Mouse (Mus musculus) heart, adult 9 months (tissue): ENCODE measurements around the gene Guca1a.
"Not testable (repeated sequence)": the region's sequence is repeated elsewhere in the genome, so short reads cannot be mapped to it uniquely, and the experiment has no call there.

Experiments used
- DNase-seq, 2 experiments: peaks; one replicate each; pipeline ENCODE4 v3.0.0; 2022; ENCODE audit warnings: low spot score in 2 of 2

Guca1a gene

GRCm38 (mm10) chr17:47420195-47420594, 19.8 kb upstream of the Guca1a start:
- no peak for DNase-seq

GRCm38 (mm10) chr17:47409897-47410861, 9.8 kb upstream of the Guca1a start:
- not testable (repeated sequence) for DNase-seq

DNA sequence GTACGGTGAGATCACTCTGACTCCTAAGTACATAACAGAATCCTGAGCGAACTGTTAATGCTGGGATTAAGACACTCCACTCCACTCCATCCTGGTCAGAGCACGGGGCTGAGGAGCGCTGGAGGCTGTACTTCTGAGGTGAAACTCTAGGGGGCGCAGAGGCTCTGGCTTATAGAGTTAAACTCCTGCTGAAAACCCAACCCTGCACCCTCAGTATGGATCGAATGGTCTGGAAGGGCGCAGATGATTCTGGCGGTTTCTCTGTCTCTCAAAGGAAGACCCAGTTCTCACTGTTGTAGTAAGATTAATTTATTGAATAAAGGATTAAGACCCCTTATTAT, 8.1 kb upstream of the Guca1a start:
- DNase-seq = peak in 1 of 2 experiments; percentile 10

GRCm38 (mm10) chr17:47407717-47408557, 7.6 kb upstream of the Guca1a start:
- DNase-seq = no peak

- DNase-seq = no peak
Observed at GRCm38 (mm10) chr17:47399091-47399490, 1.3 kb downstream of the Guca1a start.

GRCm38 (mm10) chr17:47395376-47395913, 4.9 kb downstream of the Guca1a start:
- peak; percentile 26 to 33 for DNase-seq

- DNase-seq = peak in 1 of 2 experiments; percentile 19
Observed at GRCm38 (mm10) chr17:47394223-47394869, 6.0 kb downstream of the Guca1a start.

DNA sequence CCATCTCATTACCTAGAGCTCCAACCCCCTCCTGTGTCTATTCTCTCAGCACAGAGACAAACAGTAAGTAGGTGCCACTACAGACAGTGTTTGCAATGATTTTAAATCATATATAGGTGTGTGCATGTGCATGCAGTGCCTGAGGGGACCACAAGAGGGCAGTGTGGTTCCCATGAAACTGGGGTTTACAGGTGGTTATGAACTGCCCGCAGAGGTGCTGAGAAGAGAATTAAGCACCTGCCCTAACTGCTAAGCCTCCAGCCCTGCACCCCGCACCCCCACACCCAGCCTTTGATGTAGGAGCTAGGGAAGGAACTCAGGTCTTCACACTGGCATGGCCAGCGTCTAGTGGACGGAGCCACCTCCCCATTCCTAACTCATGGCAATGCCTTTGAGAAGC, 13.7 kb downstream of the Guca1a start:
- no peak for DNase-seq

GRCm38 (mm10) chr17:47385145-47385544, 15.2 kb downstream of the Guca1a start, which contains the start of gene Guca1b:
Gene Guca1b (plus strand): TSS chr17:47385393.
- DNase-seq = no peak

GRCm38 (mm10) chr17:47384064-47384463, 16.3 kb downstream of the Guca1a start:
- DNase-seq = no peak

DNA sequence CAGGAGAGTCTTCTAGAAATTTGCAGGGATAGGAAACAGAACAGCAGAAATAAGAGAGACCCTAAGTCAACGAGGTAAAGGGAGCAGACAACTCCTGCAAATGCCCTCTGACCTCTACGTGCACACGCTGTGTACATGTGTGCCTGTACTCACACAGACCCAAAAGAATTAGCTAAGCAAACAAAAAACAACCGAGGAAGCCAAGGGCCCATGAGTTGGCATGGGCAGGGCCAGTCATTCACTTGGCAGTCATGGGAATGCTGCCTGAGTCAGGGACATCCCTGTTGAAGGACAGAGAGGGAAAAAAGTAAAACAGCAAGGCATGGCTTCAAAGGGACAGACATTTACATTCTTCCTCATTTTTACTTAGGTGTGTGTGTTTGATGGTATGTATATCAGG, 17.1 kb downstream of the Guca1a start:
- no peak for DNase-seq

DNA sequence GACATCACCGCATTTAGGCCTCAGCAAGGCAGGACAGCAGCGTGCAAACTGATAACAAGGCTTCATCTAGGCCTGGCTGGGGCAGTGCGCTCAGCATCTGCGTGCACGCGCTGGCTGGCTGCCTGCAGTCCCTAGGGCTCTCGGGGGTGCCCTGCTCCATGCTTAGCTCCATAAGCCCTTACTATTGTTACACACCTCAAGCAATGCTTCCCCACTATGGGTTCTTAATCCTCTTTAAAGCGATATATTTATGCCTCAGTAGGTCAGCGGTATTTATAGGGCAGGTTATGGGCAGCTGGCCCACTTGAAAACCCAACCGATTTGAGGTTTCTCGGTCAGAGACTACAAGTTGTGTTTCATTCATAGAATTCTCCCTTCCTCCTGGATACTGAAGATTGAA, 18.5 kb downstream of the Guca1a start:
- DNase-seq = no peak

GRCm38 (mm10) chr17:47378133-47378532, 22.3 kb downstream of the Guca1a start:
- no peak for DNase-seq

GRCm38 (mm10) chr17:47376779-47377280, 23.6 kb downstream of the Guca1a start:
- no peak for DNase-seq

DNA sequence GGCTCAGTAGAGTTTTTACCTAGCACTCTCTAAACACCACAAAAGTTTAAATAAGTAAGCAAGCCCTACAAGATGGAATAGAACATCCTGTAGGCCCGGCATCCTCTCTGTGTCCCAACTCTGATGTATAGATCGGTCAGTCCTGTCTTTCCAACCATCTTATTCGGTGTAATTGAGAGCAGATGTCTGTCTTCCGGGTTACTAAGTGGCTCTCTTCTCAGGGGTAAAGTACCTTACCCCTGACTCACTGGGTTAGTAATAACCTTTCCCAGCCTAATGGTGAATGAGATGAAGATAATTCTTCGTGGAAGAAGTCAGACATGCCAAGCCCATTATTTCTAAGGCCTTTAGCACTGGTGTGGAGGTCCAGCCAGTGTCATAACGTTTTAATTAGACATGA, 26.4 kb downstream of the Guca1a start:
- DNase-seq = no peak

GRCm38 (mm10) chr17:47371451-47371850, 28.9 kb downstream of the Guca1a start:
- peak; percentile 7 to 36 for DNase-seq

DNA sequence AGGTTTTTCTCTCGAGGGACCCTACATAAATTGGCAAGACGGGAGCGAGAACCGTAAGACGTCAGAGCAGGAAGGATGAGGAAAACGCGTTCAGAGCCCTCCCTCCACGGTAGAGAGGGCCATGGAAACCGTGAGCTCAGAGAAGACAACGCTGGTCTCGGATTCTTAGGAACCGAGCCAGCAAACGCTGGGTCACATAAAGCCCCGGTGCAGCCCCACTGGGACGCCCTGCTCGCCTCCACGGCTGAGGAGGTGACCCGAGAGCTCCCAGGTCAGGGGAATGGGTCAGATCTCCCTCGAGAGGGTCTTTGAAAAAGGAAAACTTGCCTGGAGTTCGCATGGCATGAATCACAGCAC, 31.3 kb downstream of the Guca1a start:
- DNase-seq = no peak

- DNase-seq = peak; percentile 75 to 85
Observed at GRCm38 (mm10) chr17:47368401-47369086, 31.8 kb downstream of the Guca1a start, which contains the start of gene Mrps10. Gene Mrps10 (plus strand): TSS chr17:47368887.

DNA sequence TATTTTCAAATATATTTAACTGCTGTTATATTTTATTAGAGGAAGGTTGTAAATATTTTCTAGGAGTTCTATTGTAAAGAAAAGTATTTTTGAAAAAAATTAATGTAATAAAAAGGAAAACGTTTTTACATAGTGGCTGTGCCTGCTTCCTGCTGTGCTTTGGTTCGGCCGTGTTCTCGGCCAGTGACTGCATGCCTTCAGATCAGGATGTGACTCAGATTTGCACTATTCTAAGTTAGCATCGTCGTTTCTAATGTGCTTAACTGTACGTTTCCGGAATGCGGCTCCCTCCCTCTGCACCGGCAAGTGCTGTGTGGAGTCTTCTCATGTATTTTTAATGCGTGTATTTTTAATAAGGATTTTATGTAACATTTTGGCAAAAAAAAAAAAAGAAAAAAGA, 39.0 kb downstream of the Guca1a start:
- DNase-seq = no peak

- no peak for DNase-seq
Observed at GRCm38 (mm10) chr17:47359964-47360363, 40.4 kb downstream of the Guca1a start.
